Mouse (Mus musculus) lung, postnatal 25 days (tissue): ENCODE data around the gene Vwce.

ENCODE experiments used
- DNase-seq: peaks from one replicate; pipeline ENCODE4 v3.0.0; 2022; ENCODE audit warnings: low spot score

Vwce gene

GRCm38 (mm10) chr19:10691660-10692059 lies 57.6 kb downstream of the Vwce start:
- DNase-seq = no peak

GRCm38 (mm10) chr19:10692361-10692760 lies 58.3 kb downstream of the Vwce start:
- no peak for DNase-seq

- DNase-seq = peak; percentile 37
Observed at GRCm38 (mm10) chr19:10693926-10694682, 60.1 kb downstream of the Vwce start.

GRCm38 (mm10) chr19:10695801-10696200 lies 61.8 kb downstream of the Vwce start:
- no peak for DNase-seq

- no peak for DNase-seq
Observed at GRCm38 (mm10) chr19:10698131-10698991, 64.3 kb downstream of the Vwce start.

- DNase-seq = peak; percentile 29
Observed at GRCm38 (mm10) chr19:10699851-10700250, 65.8 kb downstream of the Vwce start.

- DNase-seq = no peak
Observed at GRCm38 (mm10) chr19:10701013-10701726, 67.2 kb downstream of the Vwce start.

- no peak for DNase-seq
Observed at GRCm38 (mm10) chr19:10702125-10702524, 68.1 kb downstream of the Vwce start.

- DNase-seq = no peak
Observed at GRCm38 (mm10) chr19:10703470-10703869, 69.5 kb downstream of the Vwce start.

- DNase-seq = no peak
Observed at GRCm38 (mm10) chr19:10707087-10707875, 73.3 kb downstream of the Vwce start.

GRCm38 (mm10) chr19:10707881-10708280 lies 73.9 kb downstream of the Vwce start:
- no peak for DNase-seq

GRCm38 (mm10) chr19:10708900-10709299 lies 74.9 kb downstream of the Vwce start:
- no peak for DNase-seq

- DNase-seq = peak; percentile 88
Observed at GRCm38 (mm10) chr19:10709360-10710087, 75.5 kb downstream of the Vwce start.

- peak; percentile 43 for DNase-seq
Observed at GRCm38 (mm10) chr19:10710088-10710511, 76.1 kb downstream of the Vwce start.

- DNase-seq = no peak
Observed at GRCm38 (mm10) chr19:10710751-10711150, 76.7 kb downstream of the Vwce start.

GRCm38 (mm10) chr19:10712194-10712593 lies 78.2 kb downstream of the Vwce start:
- DNase-seq = no peak

GRCm38 (mm10) chr19:10712646-10713045 lies 78.6 kb downstream of the Vwce start:
- DNase-seq = no peak

- DNase-seq = no peak
Observed at GRCm38 (mm10) chr19:10713551-10713950, 79.5 kb downstream of the Vwce start.

GRCm38 (mm10) chr19:10714168-10714567 lies 80.2 kb downstream of the Vwce start:
- no peak for DNase-seq

GRCm38 (mm10) chr19:10714682-10715475 lies 80.9 kb downstream of the Vwce start:
- DNase-seq = peak; percentile 72
